Mouse (Mus musculus): ENCODE measurements around the gene Trim39. TPM values are rescaled to one million over a fixed set of nuclear protein-coding genes. Genes with fewer than 3 reads are reported as not detected.

Gene Trim39
- total RNA-seq (2015) (9.6 and 12.0 TPM in 2 replicates), total RNA-seq (2017) (18.2 and 18.5 TPM in 2 replicates)

DNA sequence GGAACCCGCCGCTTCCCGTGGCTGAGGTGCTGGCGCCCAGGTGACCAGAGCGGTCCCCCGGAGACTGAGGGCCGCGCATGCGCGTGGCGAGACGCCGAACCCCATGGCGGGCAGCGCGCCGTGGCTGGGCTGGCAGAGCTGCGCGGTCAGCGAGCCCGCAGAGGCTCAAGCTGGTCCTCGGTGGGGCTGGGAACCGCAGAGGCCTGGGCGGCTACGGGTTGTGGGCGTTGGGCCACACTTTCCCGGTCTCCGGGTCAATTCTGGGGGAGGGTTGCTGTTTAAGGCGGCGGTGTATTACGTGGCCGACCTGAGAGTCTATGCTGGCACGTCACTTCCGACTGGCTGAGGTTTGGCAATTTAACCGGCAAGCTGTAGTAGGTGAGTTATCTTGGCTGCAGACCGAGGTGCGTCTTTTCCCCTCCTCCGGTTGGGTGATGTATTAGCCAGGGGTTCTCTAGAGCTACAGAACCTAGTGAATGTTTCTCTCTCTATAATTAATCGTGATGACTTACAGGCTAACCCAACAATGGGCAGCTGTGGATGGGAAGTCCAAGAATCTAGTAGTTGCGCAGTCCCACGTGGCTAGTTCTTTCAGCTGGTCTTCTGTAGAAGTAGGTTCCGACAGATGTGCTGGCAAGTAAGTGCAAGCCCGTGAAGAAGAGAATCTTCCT, at the start of gene Trim39:
Trim39 (minus strand) TSS at position 662 of the 671 bp plus-strand sequence.
- peak; percentile 75 for ATAC-seq (ENCODE audit: poor library complexity, severe bottlenecking)

GRCm38 (mm10) chr17:36315689-36316253, 43.7 kb upstream of the Trim39 start:
- no peak for ATAC-seq (ENCODE audit: poor library complexity, severe bottlenecking)

- peak; percentile 86 for ATAC-seq (ENCODE audit: poor library complexity, severe bottlenecking)
Measured at GRCm38 (mm10) chr17:36315041-36315688, 43.1 kb upstream of the Trim39 start.

DNA sequence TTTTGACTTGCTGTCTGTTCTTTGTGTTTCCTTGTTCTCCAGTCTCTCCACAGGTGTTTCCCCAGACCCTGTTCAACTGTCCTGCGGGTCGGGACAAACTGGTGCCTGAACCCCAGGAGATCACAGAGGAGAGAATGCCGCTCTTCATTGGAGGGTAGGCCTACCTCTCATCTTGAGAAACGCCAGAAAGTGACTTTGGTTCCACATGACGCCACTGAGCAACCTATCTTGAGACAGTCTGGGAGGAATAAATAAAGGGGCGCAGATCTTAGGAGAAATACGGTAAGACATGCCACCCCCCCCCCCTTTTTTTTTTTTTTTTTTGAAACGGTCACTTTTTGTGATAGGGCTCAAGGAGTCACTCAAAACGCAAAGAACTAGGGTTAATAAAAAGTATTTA, 42.5 kb upstream of the Trim39 start:
- ATAC-seq (ENCODE audit: poor library complexity, severe bottlenecking) = peak; percentile 24; the same call in 1 of the 2 replicates

GRCm38 (mm10) chr17:36309293-36309692, 37.2 kb upstream of the Trim39 start:
- no peak for ATAC-seq (ENCODE audit: poor library complexity, severe bottlenecking)

GRCm38 (mm10) chr17:36308855-36309254, 36.8 kb upstream of the Trim39 start:
- peak; percentile 56; the same call in 1 of the 2 replicates for ATAC-seq (ENCODE audit: poor library complexity, severe bottlenecking)

- ATAC-seq (ENCODE audit: poor library complexity, severe bottlenecking) = no peak
Measured at GRCm38 (mm10) chr17:36286390-36286789, 14.3 kb upstream of the Trim39 start, which contains the start of gene H2-M10.2. Gene H2-M10.2 (minus strand): TSS chr17:36286490.

DNA sequence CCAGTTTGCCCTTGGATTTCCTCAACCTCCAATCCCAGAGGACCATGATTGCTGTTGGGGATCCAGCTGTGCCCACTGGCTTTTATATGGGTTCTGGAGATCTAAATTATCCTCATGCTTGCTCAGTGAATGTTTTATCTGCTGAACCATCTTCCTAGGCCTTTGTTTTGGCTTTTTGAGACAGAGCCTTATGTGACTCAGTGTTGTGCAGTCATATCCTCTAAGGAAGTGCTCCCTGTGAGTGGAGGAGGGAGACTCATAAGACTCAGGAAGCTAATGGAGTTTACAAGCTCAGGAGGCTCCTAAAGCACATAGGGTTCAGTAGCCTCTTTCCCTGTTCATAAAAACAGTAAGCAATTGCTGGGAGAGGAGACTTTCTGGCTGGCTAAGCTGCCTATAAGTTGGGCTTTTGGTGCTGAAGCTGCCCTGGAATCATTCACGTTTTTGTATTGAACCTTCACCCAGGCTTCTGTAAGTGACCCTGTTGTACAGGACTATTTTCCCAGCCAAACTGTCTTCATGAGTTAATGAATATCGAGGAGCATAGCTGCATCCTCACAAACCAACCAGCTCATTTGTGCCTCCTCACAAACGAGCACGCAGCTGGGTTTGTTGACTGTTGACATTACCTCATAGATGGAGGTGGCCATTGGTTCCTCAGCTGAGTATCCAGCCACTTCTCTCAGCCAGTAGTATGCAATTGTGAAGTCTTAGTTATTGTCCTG, 9.6 kb upstream of the Trim39 start:
- no peak for ATAC-seq (ENCODE audit: poor library complexity, severe bottlenecking)

- ATAC-seq (ENCODE audit: poor library complexity, severe bottlenecking) = no peak
Measured at GRCm38 (mm10) chr17:36274776-36275175, 2.7 kb upstream of the Trim39 start.

DNA sequence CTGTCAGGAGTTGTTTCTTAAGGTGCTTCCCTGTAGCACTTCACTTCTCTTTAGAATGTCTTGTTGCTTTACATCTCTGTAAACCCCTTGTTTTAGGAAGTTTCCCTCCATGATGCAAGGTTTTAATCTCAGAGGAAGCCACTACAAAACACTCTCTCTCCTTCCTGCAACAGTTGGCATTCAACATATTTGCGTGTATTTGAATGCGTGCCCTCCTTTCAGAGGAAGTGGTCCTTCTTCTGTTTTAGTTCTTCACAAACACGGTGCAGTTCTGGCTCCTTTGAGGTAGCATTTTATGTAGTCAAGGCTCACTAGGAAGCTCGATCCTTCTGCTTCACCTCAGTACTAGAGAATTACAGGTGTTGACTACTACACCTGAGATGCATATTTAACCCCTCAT, 1.7 kb upstream of the Trim39 start:
- no peak for ATAC-seq (ENCODE audit: poor library complexity, severe bottlenecking)

- ATAC-seq (ENCODE audit: poor library complexity, severe bottlenecking) = no peak
Measured at GRCm38 (mm10) chr17:36272643-36273366, 758 bp upstream of the Trim39 start.

- ATAC-seq (ENCODE audit: poor library complexity, severe bottlenecking) = peak; percentile 75
Measured at GRCm38 (mm10) chr17:36270956-36271585, 976 bp downstream of the Trim39 start.

DNA sequence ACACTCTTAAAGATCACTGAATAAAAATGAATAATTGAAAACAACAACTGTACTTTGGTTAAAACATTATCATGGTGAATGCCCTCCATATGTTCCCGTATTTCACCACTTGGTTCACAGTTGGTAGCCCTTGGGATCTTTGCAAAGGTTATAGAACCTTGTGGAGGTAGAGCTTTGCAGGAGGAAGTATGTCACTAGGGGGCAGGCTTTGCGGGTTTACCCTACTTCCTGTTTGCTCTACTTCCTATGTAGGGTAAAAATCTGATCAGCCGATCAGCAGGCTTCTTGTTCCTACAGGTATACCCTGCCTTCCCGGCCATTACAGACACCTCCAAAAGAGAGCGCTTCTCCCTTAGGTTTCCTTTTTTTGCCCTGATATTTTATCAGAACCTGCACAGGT, 6.2 kb downstream of the Trim39 start:
- peak; percentile 73 for ATAC-seq (ENCODE audit: poor library complexity, severe bottlenecking)

GRCm38 (mm10) chr17:36264273-36264925, 7.6 kb downstream of the Trim39 start:
- no peak for ATAC-seq (ENCODE audit: poor library complexity, severe bottlenecking)

GRCm38 (mm10) chr17:36261511-36262166, 10.4 kb downstream of the Trim39 start:
- ATAC-seq (ENCODE audit: poor library complexity, severe bottlenecking) = peak; percentile 69

DNA sequence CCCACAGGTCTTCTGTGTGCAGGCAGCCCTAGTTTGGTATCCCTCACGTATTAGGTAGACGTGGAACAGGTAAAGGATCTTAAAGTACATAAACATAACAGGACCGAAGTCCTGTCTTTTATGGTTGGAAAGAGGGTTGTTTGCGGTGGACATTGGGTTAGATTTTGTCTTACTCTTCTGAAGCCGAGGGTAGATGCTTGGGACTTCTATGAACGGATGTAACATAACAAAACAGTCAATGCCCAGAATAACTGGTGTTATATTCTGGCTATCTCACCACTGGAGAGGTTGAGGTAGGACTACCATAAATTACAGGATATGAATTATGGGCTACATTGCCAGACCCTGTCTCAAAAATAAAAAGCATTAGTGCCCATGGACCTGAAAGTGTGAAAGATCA, 14.1 kb downstream of the Trim39 start, which contains the start of gene Rpp21:
Rpp21 (minus strand) TSS at position 101 of the 400 bp plus-strand sequence.
- ATAC-seq (ENCODE audit: poor library complexity, severe bottlenecking) = no peak

- peak; percentile 84 for ATAC-seq (ENCODE audit: poor library complexity, severe bottlenecking)
Measured at GRCm38 (mm10) chr17:36257241-36257947, 14.7 kb downstream of the Trim39 start.

GRCm38 (mm10) chr17:36253087-36253600, 18.9 kb downstream of the Trim39 start:
- no peak for ATAC-seq (ENCODE audit: poor library complexity, severe bottlenecking)
